Comparison of ENCODE assay signal across 23 mouse cellular contexts in genomic region chr16:44988667-44989357, GRCm38 (mm10). TPM values are rescaled to one million over a fixed set of nuclear protein-coding genes. Genes with fewer than 3 reads are reported as not detected.
DNase-seq lines count a peak whose midpoint lies in the region; ATAC-seq and TF ChIP-seq lines count a peak whose summit lies in the region.
"Had no signal": no experiment of that assay in that cellular context is flagged by ENCODE, and none has a peak within 500 bp of the region (broad histone marks: within the 10 kb centered on the region; RNA-seq: fewer than 3 reads in every experiment).

No protein-coding gene starts in this region.

- 90% methylated on average over 4 of the region's 4 CpGs for WGBS in heart, adult 2 months
- WGBS in limb, embryonic 10.5 days: 94% methylated on average over 4 of the region's 4 CpGs
- 92% methylated on average over 4 of the region's 4 CpGs for WGBS in midbrain, postnatal 0 days

- H3K4me3 ChIP-seq in heart, adult 2 months: no peak overlapping the region
- no peak overlapping the region for H3K4me3 ChIP-seq in limb, embryonic 10.5 days
- H3K4me3 ChIP-seq in midbrain, postnatal 0 days (ENCODE audit: low read depth, low read length): no peak overlapping the region
- H3K4me3 ChIP-seq: embryonic facial prominence, embryonic 13.5 days; forebrain, embryonic 12.5 days; heart, embryonic 15.5 days; hindbrain, embryonic 15.5 days had no signal

- H3K27ac ChIP-seq in heart, adult 2 months: no peak overlapping the region
- no peak overlapping the region for H3K27ac ChIP-seq in limb, embryonic 10.5 days
- no peak overlapping the region for H3K27ac ChIP-seq in midbrain, postnatal 0 days (ENCODE audit: low read depth, low read length)
- H3K27ac ChIP-seq: embryonic facial prominence, embryonic 13.5 days; forebrain, embryonic 12.5 days; heart, embryonic 15.5 days; hindbrain, embryonic 15.5 days had no signal

- peak; percentile 75 for ATAC-seq in megakaryocyte, adult 5-6 weeks (ENCODE audit: poor library complexity, severe bottlenecking)
- ATAC-seq in midbrain, postnatal 0 days (ENCODE audit: low FRiP score): no peak
- ATAC-seq: forebrain, embryonic 16.5 days had no signal

- intact Hi-C loops in heart, adult 2 months (cut with DNase I): no loop called here

- no peaks in the 10 kb centered on the region for H3K27me3 ChIP-seq in heart, adult 2 months (ENCODE audit: control insufficient read depth, insufficient read depth, low read length)
- no peaks in the 10 kb centered on the region for H3K27me3 ChIP-seq in limb, embryonic 10.5 days (ENCODE audit: low read depth, poor library complexity, severe bottlenecking)
- H3K27me3 ChIP-seq in midbrain, postnatal 0 days (ENCODE audit: insufficient read depth, low read length): no peaks in the 10 kb centered on the region
- H3K27me3 ChIP-seq: embryonic facial prominence, embryonic 13.5 days; forebrain, embryonic 12.5 days; heart, embryonic 15.5 days; hindbrain, embryonic 15.5 days had no signal

- no peaks in the 10 kb centered on the region for H3K4me1 ChIP-seq in heart, adult 2 months (ENCODE audit: control insufficient read depth, insufficient read depth, low read length)
- no peaks in the 10 kb centered on the region for H3K4me1 ChIP-seq in limb, embryonic 10.5 days
- no peaks in the 10 kb centered on the region for H3K4me1 ChIP-seq in midbrain, postnatal 0 days (ENCODE audit: insufficient read depth, low read length)
- H3K4me1 ChIP-seq: embryonic facial prominence, embryonic 13.5 days; forebrain, embryonic 12.5 days; heart, embryonic 15.5 days; hindbrain, embryonic 15.5 days had no signal

- H3K9me3 ChIP-seq in limb, embryonic 10.5 days (replicated peaks): no peaks in the 10 kb centered on the region
- H3K9me3 ChIP-seq in midbrain, postnatal 0 days (ENCODE audit: low read length): no peaks in the 10 kb centered on the region
- H3K9me3 ChIP-seq: embryonic facial prominence, embryonic 13.5 days; forebrain, embryonic 12.5 days; heart, embryonic 15.5 days; hindbrain, embryonic 15.5 days had no signal

- H3K4me2 ChIP-seq in midbrain, postnatal 0 days (ENCODE audit: low read depth, low read length, poor library complexity, severe bottlenecking): no peak overlapping the region
- H3K4me2 ChIP-seq: embryonic facial prominence, embryonic 13.5 days; forebrain, embryonic 12.5 days; heart, embryonic 11.5 days; heart, embryonic 15.5 days; hindbrain, embryonic 15.5 days had no signal

- H3K9ac ChIP-seq in heart, adult 2 months (ENCODE audit: low read depth, low read length): no peak overlapping the region
- H3K9ac ChIP-seq in midbrain, postnatal 0 days (replicated peaks; ENCODE audit: low read length, poor library complexity, severe bottlenecking): no peak overlapping the region
- H3K9ac ChIP-seq: embryonic facial prominence, embryonic 13.5 days; forebrain, embryonic 12.5 days; heart, embryonic 15.5 days; hindbrain, embryonic 15.5 days had no signal

- H3K79me2 ChIP-seq in heart, adult 2 months (replicated peaks; ENCODE audit: control insufficient read depth, insufficient read depth, low read length): no peaks in the 10 kb centered on the region

- peak; percentile 61 for DNase-seq in heart, adult 11 months
- DNase-seq in heart, adult 2 months: no peak
- DNase-seq in lung, postnatal 36 days: peak; percentile 46
- no peak for DNase-seq in lung, adult 18-20 months
- no peak for DNase-seq in limb, embryonic 10.5 days (ENCODE audit: low spot score)
- no peak for DNase-seq in yolk sac, embryonic 10.5 days (ENCODE audit: low spot score)
- no peak for DNase-seq in midbrain, postnatal 0 days (ENCODE audit: low spot score)
- DNase-seq: adrenal gland, postnatal 10 days; cerebellum, adult 11-12 months; cerebellum, adult 9-10 months; cerebellum, postnatal 25 days; gastrocnemius, postnatal 14 days; heart, adult 18-20 months had no signal

- no peak for TF ChIP-seq EP300 in heart, adult 2 months (IDR thresholded peaks at IDR 0.05; ENCODE audit: insufficient read depth, low read depth, low read length)

- TF ChIP-seq POLR2A in heart, adult 2 months (IDR thresholded peaks at IDR 0.05; ENCODE audit: insufficient read depth, low read depth, low read length): no peak

- no peak for TF ChIP-seq CTCF in heart, adult 2 months (IDR thresholded peaks at IDR 0.05)
- no peak for TF ChIP-seq CTCF in midbrain, postnatal 0 days (IDR thresholded peaks at IDR 0.05)

- no peaks in the 10 kb centered on the region for H3K36me3 ChIP-seq in heart, adult 2 months (ENCODE audit: control insufficient read depth, insufficient read depth, low read length)
- no peaks in the 10 kb centered on the region for H3K36me3 ChIP-seq in limb, embryonic 10.5 days
- no peaks in the 10 kb centered on the region for H3K36me3 ChIP-seq in midbrain, postnatal 0 days (ENCODE audit: insufficient read depth, low read length)
- H3K36me3 ChIP-seq: embryonic facial prominence, embryonic 13.5 days; forebrain, embryonic 12.5 days; heart, embryonic 15.5 days; hindbrain, embryonic 15.5 days had no signal

RNA-seq across cellular contexts. Expression of gene Cd200r3, which starts 45.3 kb away (rescaled TPM):
- not detected for total RNA-seq in heart, adult 2 months (2021)
- not detected in 2 replicates for polyA plus RNA-seq in heart, adult 2 months (2012; rRNA removed)
- total RNA-seq in megakaryocyte, adult 5-6 weeks (2015): 47.9 and 51.3 TPM in 2 replicates
- 38.5 and 47.3 TPM in 2 replicates for total RNA-seq in megakaryocyte, adult 5-6 weeks (2017)
- not detected in 2 replicates for polyA plus RNA-seq in limb, embryonic 10.5 days (2016; fragmentation: Nextera tagmentation; extraction: Ambion mirVana)
- not detected in 2 replicates for total RNA-seq in midbrain, postnatal 0 days (2014; rRNA removed)
- not detected in 2 replicates for polyA plus RNA-seq in midbrain, postnatal 0 days (2015; fragmentation: Nextera tagmentation; extraction: Ambion mirVana)
- total RNA-seq: gastrocnemius, adult 18-20 months; heart, adult 18-20 months; heart, postnatal 25 days had no signal
- polyA plus RNA-seq: embryonic facial prominence, embryonic 13.5 days; forebrain, embryonic 12.5 days; forebrain, embryonic 16.5 days; hindbrain, embryonic 11.5 days had no signal

Comparison
In these comparisons a context has a peak if more than half of its experiments do, and no peak if none do; other contexts are left out.
1. DNase-seq: peak in heart, adult 11 months (single experiment) and lung, postnatal 36 days (single experiment); none in heart, adult 2 months (0 of 2), lung, adult 18-20 months (0 of 2), limb, embryonic 10.5 days (single experiment), yolk sac, embryonic 10.5 days (single experiment) and midbrain, postnatal 0 days (single experiment).
2. RNA of gene Cd200r3, which starts 45.3 kb away (total RNA-seq): 38.5 to 51.3 TPM in megakaryocyte, adult 5-6 weeks; not detected in heart, adult 2 months and not detected in midbrain, postnatal 0 days; every median in the first group is over 10 times any median in the second.